Mouse (Mus musculus): ENCODE measurements around the gene Stk24.

- TF ChIP-seq GABPA (IDR thresholded peaks at IDR 0.05; ENCODE audit: low read depth, low read length) (no peak), POLR2A (IDR thresholded peaks at IDR 0.05; ENCODE audit: control insufficient read depth in 1 of 2, insufficient read depth in 1 of 2, low read depth in 1 of 2, low read length in 2 of 2, poor library complexity in 1 of 2) (no peak), ZKSCAN1 (IDR thresholded peaks at IDR 0.05; ENCODE audit: low read depth, low read length) (no peak), EP300 (IDR thresholded peaks at IDR 0.05; ENCODE audit: low read depth in 1 of 2, low read length in 2 of 2) (peak; percentile 61 to 66; a peak in 3 of 4 replicates), CTCF (IDR thresholded peaks at IDR 0.05 in 2 of 3, conservative IDR thresholded peaks at IDR 0.05 in 1 of 3; ENCODE audit: control insufficient read depth in 1 of 3, insufficient read depth in 1 of 3, low read depth in 2 of 3, low read length in 3 of 3, poor library complexity in 1 of 3, severe bottlenecking in 1 of 3) (no peak), ELF1 (IDR thresholded peaks at IDR 0.05; ENCODE audit: low read depth, low read length) (peak; percentile 69), NRF1 (IDR thresholded peaks at IDR 0.05; ENCODE audit: insufficient read depth, low read depth, low read length, poor library complexity, severe bottlenecking) (no peak), TBP (IDR thresholded peaks at IDR 0.05; ENCODE audit: low read depth, low read length) (no peak), MEF2A (IDR thresholded peaks at IDR 0.05; ENCODE audit: extremely low read depth, insufficient replicate concordance, low read depth, low read length, poor library complexity, severe bottlenecking) (no peak), CHD1 (IDR thresholded peaks at IDR 0.05; ENCODE audit: low read depth, low read length) (no peak), SMC3 (IDR thresholded peaks at IDR 0.05; ENCODE audit: low read depth, low read length) (no peak; the same call in 1 of the 2 replicates), KAT2A (conservative IDR thresholded peaks at IDR 0.05; ENCODE audit: low read depth, low read length) (no peak)
Observed at GRCm38 (mm10) chr14:121423341-121423751, 43.5 kb upstream of the Stk24 start.
